Mouse (Mus musculus): ENCODE measurements around the gene Ugt1a5.

DNA sequence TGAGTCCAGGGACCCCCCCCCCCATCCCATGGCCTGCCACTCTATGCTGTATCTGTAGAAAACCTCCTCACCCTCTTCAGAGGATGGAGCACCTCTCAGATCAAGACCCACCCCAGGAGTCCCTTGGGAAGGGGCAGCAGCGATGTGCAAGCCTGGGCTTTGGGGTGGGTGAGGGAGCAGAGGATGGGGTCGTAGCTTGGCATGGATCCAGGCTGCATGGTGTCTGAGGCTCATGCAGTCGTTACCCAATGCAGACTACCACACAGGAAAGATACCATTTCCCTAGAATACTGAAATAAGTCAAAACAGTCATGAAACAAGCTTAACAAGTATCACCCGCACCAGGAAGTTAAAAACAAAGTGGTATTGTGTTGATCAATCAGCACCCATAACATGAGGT, 82.8 kb downstream of the Ugt1a5 start:
- no peak for TF ChIP-seq POLR2A (IDR thresholded peaks at IDR 0.05; ENCODE audit: insufficient read length, low read depth)
- no peak for TF ChIP-seq MYOD1 (IDR thresholded peaks at IDR 0.05; ENCODE audit: control insufficient read depth in 1 of 3, insufficient read length in 2 of 3, low read depth in 2 of 3)
- TF ChIP-seq MYOG (IDR thresholded peaks at IDR 0.05; ENCODE audit: control insufficient read depth in 1 of 3, insufficient read depth in 1 of 3, insufficient read length in 2 of 3, low read depth in 2 of 3) = no peak
- no peak for TF ChIP-seq USF1 (IDR thresholded peaks at IDR 0.05; ENCODE audit: low read depth)
- TF ChIP-seq POLR2AphosphoS2 (IDR thresholded peaks at IDR 0.05; ENCODE audit: insufficient read length, low read depth) = no peak

Data from myocyte (in vitro differentiated cells).